Mouse (Mus musculus) layer of hippocampus, postnatal 36 days (tissue): ENCODE results near the gene Fxyd6. TPM values are rescaled to one million over a fixed set of nuclear protein-coding genes. Genes with fewer than 3 reads are reported as not detected.
A peak's percentile ranks its signal among the peaks of the same experiment; 100 is the strongest.

Source experiments
- DNase-seq, 2 experiments: peaks; one replicate each; pipeline ENCODE4 v3.0.0; 2022
- total RNA-seq, 2 experiments: library from RNA; stranded (reverse); gene quantifications; 2 replicates each; pipeline ENCODE4 v1.2.3; 2021

Fxyd6 gene
- total RNA-seq: 10 to 100 TPM; 79.6 to 85.8 TPM

GRCm38 (mm10) chr9:45370117-45370561, at the start of gene Fxyd6:
Gene Fxyd6 (plus strand): TSS chr9:45370185.
- DNase-seq: peak; percentile 45 to 46

GRCm38 (mm10) chr9:45321465-45321864, 48.5 kb upstream of the Fxyd6 start:
- no peak for DNase-seq

- DNase-seq: no peak
These were observed 48.0 kb upstream of the Fxyd6 start for GRCm38 (mm10) chr9:45321946-45322430.

GRCm38 (mm10) chr9:45326390-45326789, 43.6 kb upstream of the Fxyd6 start:
- no peak for DNase-seq

- DNase-seq: no peak
These were observed 41.7 kb upstream of the Fxyd6 start for GRCm38 (mm10) chr9:45328263-45328662.

GRCm38 (mm10) chr9:45329577-45329976, 40.4 kb upstream of the Fxyd6 start:
- DNase-seq: no peak

- no peak for DNase-seq
These were observed 32.6 kb upstream of the Fxyd6 start for GRCm38 (mm10) chr9:45337406-45337805.

GRCm38 (mm10) chr9:45343066-45343465, 26.9 kb upstream of the Fxyd6 start:
- DNase-seq: no peak

- DNase-seq: peak in 1 of 2 experiments; percentile 12
These were observed 24.5 kb upstream of the Fxyd6 start for GRCm38 (mm10) chr9:45345516-45345915.

- DNase-seq: no peak
These were observed 23.7 kb upstream of the Fxyd6 start for GRCm38 (mm10) chr9:45346276-45346675.

GRCm38 (mm10) chr9:45348560-45348959, 21.4 kb upstream of the Fxyd6 start:
- DNase-seq: no peak

- DNase-seq: no peak
These were observed 20.8 kb upstream of the Fxyd6 start for GRCm38 (mm10) chr9:45349181-45349580.

GRCm38 (mm10) chr9:45349851-45350250, 20.1 kb upstream of the Fxyd6 start:
- DNase-seq: no peak

- no peak for DNase-seq
These were observed 14.8 kb upstream of the Fxyd6 start for GRCm38 (mm10) chr9:45355192-45355591.

GRCm38 (mm10) chr9:45358356-45358755, 11.6 kb upstream of the Fxyd6 start:
- DNase-seq: no peak

- DNase-seq: no peak
These were observed 7.9 kb upstream of the Fxyd6 start for GRCm38 (mm10) chr9:45362051-45362461.

GRCm38 (mm10) chr9:45363639-45364214, 6.3 kb upstream of the Fxyd6 start:
- DNase-seq: no peak

GRCm38 (mm10) chr9:45367716-45368115, 2.3 kb upstream of the Fxyd6 start:
- no peak for DNase-seq

- no peak for DNase-seq
These were observed 1.6 kb upstream of the Fxyd6 start for GRCm38 (mm10) chr9:45368341-45368901.

GRCm38 (mm10) chr9:45370616-45371336, 791 bp downstream of the Fxyd6 start:
- DNase-seq: no peak

GRCm38 (mm10) chr9:45371337-45371707, 1.3 kb downstream of the Fxyd6 start:
- DNase-seq: no peak

- no peak for DNase-seq
These were observed 3.9 kb downstream of the Fxyd6 start for GRCm38 (mm10) chr9:45373896-45374295.

- DNase-seq: no peak
These were observed 5.1 kb downstream of the Fxyd6 start for GRCm38 (mm10) chr9:45374988-45375502.
